Mouse (Mus musculus): ENCODE measurements around the gene Fbxo10.
"Not testable (repeated sequence)": the region's sequence is repeated elsewhere in the genome, so short reads cannot be mapped to it uniquely, and the experiment has no call there.

Gene Fbxo10

DNA sequence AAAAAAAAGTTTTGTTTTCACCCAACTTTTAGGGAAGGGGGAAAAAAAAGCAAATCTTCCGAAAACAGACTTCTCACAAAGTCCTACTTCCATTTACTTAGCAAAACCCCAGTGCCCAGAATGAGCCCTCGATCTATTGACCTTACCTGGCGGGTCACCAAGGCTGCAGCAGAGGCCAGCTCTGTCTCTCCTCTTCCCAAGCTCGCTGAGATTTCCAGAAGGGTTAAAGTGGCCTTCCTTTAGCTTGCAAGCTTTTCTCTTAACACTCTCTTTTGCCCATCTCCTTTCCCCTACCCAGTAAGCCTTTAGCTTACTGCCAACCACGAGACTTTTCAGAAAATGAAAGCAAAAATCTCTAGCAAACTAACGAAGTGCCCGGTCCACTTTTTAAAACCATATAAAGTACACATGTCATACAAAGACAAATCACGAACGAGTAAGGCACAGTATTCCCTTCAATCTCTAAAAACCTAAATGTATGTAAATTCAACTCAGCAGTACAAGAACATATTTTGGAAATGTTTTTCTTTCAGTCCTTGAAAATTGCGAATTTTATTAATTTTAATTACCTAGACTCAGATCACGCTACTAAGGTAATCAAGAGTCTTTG lies 73.5 kb downstream of the Fbxo10 start:
- Histone ChIP-seq H3K36me3 (ENCODE audit: insufficient read depth, low read length) (no peaks in the 10 kb centered on the region), H3K27me3 (ENCODE audit: insufficient read depth, low read length) (no peaks in the 10 kb centered on the region), H3K4me1 (replicated peaks; ENCODE audit: low read depth, low read length) (peaks cover 34% of the 10 kb centered on the region), H3K9me3 (ENCODE audit: low read length) (no peaks in the 10 kb centered on the region), H3K4me3 (replicated peaks; ENCODE audit: low read length) (peak overlapping the region; percentile 97)
- TF ChIP-seq NANOG (IDR thresholded peaks at IDR 0.05; ENCODE audit: borderline replicate concordance, low read length) (no peak), CTCF (conservative IDR thresholded peaks at IDR 0.05; ENCODE audit: low read length) (no peak), POU5F1 (IDR thresholded peaks at IDR 0.05; ENCODE audit: borderline replicate concordance, low read length) (no peak)

DNA sequence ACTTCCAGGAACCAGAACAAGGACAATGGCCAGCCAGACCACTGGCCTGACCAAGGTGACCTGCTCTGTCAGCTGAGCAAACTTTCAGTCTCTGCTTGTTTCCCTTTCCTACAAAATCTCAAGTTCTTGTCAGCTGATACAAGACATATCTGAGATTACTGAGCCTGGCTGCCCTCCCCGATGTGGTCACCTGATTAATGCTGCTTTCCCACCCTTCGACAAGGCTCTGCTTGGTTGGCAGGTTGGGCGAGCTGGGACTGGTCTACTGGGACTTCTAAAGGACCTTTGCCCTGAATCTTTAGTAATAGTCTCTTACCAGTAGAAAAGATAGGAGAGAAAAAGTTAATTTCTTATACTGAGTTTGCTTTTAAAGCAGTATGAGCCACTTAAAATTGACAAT lies 79.0 kb downstream of the Fbxo10 start:
- TF ChIP-seq NANOG (IDR thresholded peaks at IDR 0.05; ENCODE audit: borderline replicate concordance, low read length) = no peak
- no peak for TF ChIP-seq POU5F1 (IDR thresholded peaks at IDR 0.05; ENCODE audit: borderline replicate concordance, low read length)
- no peak for TF ChIP-seq CTCF (conservative IDR thresholded peaks at IDR 0.05; ENCODE audit: low read length)
- Histone ChIP-seq H3K36me3 (ENCODE audit: insufficient read depth, low read length) (no peaks in the 10 kb centered on the region; the same call in 1 of the 2 replicates), H3K9me3 (ENCODE audit: low read length) (no peaks in the 10 kb centered on the region), H3K27me3 (ENCODE audit: insufficient read depth, low read length) (no peaks in the 10 kb centered on the region), H3K4me3 (replicated peaks; ENCODE audit: low read length) (no peak overlapping the region), H3K4me1 (replicated peaks; ENCODE audit: low read depth, low read length) (peaks cover 12% of the 10 kb centered on the region)

DNA sequence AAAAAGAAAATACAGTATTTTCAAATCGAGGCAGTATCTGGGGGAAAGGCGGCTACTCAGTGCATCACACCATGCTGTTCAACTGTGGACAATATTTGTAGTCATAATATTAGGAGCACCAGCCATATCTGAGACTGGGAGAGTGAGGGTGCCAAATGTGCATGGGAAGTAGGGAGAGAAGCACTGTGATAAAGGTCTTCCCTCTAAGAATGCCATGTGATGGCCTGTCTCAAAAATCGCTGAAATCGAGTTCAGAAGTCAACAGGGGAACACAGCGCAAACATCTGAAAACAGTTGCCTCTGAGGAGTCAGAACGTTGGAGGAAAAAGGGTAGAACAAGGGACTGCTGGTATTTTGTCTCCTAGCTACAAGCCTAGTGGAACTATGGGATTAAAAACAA lies 84.4 kb downstream of the Fbxo10 start:
- no peak overlapping the region for H3K4me3 ChIP-seq (replicated peaks; ENCODE audit: low read length)
- no peak for TF ChIP-seq CTCF (conservative IDR thresholded peaks at IDR 0.05; ENCODE audit: low read length)
- no peak for TF ChIP-seq NANOG (IDR thresholded peaks at IDR 0.05; ENCODE audit: borderline replicate concordance, low read length)
- TF ChIP-seq POU5F1 (IDR thresholded peaks at IDR 0.05; ENCODE audit: borderline replicate concordance, low read length) = no peak
- no peaks in the 10 kb centered on the region for H3K36me3 ChIP-seq (ENCODE audit: insufficient read depth, low read length)
- peaks cover 7% of the 10 kb centered on the region for H3K4me1 ChIP-seq (replicated peaks; ENCODE audit: low read depth, low read length)
- H3K9me3 ChIP-seq (ENCODE audit: low read length) = no peaks in the 10 kb centered on the region
- no peaks in the 10 kb centered on the region for H3K27me3 ChIP-seq (ENCODE audit: insufficient read depth, low read length)

DNA sequence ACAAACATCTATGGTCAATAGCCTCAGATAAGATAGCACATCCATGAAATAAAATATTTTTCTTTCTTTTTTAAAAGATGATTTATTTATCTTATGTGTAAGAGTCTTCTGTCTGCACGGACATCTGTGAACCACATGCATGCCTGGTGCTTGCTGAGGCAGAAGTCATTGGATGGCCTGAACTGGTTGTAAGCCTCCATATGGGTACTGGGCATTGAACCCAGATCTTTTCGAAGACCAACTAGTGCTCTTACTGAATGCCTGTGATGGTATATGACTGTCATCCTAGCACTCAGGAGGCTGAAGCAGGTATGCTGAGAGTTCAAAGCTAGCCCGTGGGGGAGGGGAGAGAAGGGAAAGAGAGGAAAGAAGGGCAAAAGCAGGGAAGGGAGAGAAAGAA lies 86.3 kb downstream of the Fbxo10 start:
- Histone ChIP-seq H3K27me3 (ENCODE audit: insufficient read depth, low read length) (no peaks in the 10 kb centered on the region), H3K4me1 (replicated peaks; ENCODE audit: low read depth, low read length) (peaks cover 16% of the 10 kb centered on the region), H3K4me3 (replicated peaks; ENCODE audit: low read length) (no peak overlapping the region), H3K9me3 (ENCODE audit: low read length) (no peaks in the 10 kb centered on the region), H3K36me3 (ENCODE audit: insufficient read depth, low read length) (peaks cover 14% of the 10 kb centered on the region)
- TF ChIP-seq CTCF (conservative IDR thresholded peaks at IDR 0.05; ENCODE audit: low read length) = no peak
- no peak for TF ChIP-seq NANOG (IDR thresholded peaks at IDR 0.05; ENCODE audit: borderline replicate concordance, low read length)
- TF ChIP-seq POU5F1 (IDR thresholded peaks at IDR 0.05; ENCODE audit: borderline replicate concordance, low read length) = no peak

DNA sequence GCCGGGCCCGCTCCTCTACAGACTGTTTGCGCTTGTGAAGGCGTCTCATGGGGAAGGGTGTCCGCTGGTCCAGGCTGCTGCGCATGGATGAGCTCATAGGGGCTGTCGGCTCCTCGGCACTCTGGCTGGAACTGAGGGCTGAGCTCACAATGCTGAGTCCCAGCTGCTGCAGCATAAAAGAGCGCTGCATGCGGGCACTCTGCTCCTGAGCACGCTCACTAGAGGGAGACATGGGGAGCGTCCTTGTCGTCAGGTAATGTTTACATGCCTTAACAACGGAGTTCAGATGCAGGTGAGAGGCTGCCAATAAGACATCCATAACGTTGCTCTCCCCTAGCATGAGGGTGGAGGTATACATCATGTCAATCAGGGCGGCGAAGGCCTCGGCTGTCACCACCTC lies 89.6 kb downstream of the Fbxo10 start:
- no peaks in the 10 kb centered on the region for H3K9me3 ChIP-seq (ENCODE audit: low read length)
- H3K4me1 ChIP-seq (replicated peaks; ENCODE audit: low read depth, low read length) = peaks cover 20% of the 10 kb centered on the region
- no peak for TF ChIP-seq NANOG (IDR thresholded peaks at IDR 0.05; ENCODE audit: borderline replicate concordance, low read length)
- no peak for TF ChIP-seq CTCF (conservative IDR thresholded peaks at IDR 0.05; ENCODE audit: low read length)
- no peak for TF ChIP-seq POU5F1 (IDR thresholded peaks at IDR 0.05; ENCODE audit: borderline replicate concordance, low read length)
- peaks cover 45% of the 10 kb centered on the region for H3K36me3 ChIP-seq (ENCODE audit: insufficient read depth, low read length)
- H3K27me3 ChIP-seq (ENCODE audit: insufficient read depth, low read length) = no peaks in the 10 kb centered on the region
- peak overlapping the region; percentile 32 for H3K4me3 ChIP-seq (replicated peaks; ENCODE audit: low read length)

DNA sequence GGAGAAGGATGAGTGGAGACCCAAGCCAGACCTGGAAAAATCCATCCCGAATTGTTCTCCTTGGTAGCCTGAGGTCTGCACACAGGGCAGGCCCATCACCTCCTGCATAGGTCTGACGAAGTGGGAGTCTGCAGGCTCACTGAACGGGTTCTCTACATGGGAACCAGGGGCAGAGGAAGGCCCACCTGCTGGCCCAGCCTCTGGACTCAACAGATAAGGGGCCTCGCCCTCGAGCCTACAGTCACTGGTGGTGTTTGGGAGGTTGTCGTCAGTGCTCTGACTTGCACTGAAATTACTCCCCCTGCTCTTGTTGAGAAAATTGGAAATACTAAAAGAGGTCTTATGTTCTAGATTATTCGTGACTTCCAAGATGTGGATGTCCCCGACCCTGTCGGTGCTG lies 90.6 kb downstream of the Fbxo10 start:
- no peaks in the 10 kb centered on the region for H3K9me3 ChIP-seq (ENCODE audit: low read length)
- peaks cover 22% of the 10 kb centered on the region for H3K4me1 ChIP-seq (replicated peaks; ENCODE audit: low read depth, low read length)
- H3K36me3 ChIP-seq (ENCODE audit: insufficient read depth, low read length) = peaks cover 55% of the 10 kb centered on the region
- H3K27me3 ChIP-seq (ENCODE audit: insufficient read depth, low read length) = no peaks in the 10 kb centered on the region
- TF ChIP-seq POU5F1 (IDR thresholded peaks at IDR 0.05; ENCODE audit: borderline replicate concordance, low read length) (no peak), CTCF (conservative IDR thresholded peaks at IDR 0.05; ENCODE audit: low read length) (no peak)
- no peak overlapping the region for H3K4me3 ChIP-seq (replicated peaks; ENCODE audit: low read length)

DNA sequence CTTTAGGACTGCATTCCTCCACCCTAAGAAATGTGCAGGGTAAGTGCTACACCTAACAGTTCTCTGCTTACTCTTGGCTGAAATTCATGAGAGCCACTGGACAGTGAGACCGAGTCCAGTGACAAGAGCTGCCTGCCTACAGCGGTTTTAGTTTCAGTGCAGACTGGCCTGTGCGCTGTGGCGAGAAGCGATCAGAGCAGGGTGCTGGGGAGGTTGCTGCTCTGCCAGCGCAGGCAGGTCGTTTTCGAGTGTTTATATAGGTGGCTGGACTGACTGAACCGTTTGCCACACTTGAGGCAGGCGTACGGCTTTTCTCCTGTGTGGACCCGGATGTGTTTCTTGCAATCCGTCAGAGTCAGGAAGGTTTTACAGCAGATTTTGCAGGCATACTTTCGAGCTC lies 91.2 kb downstream of the Fbxo10 start:
- not testable (repeated sequence) for H3K27me3 ChIP-seq (ENCODE audit: insufficient read depth, low read length); H3K4me3 ChIP-seq (replicated peaks; ENCODE audit: low read length); H3K9me3 ChIP-seq (ENCODE audit: low read length)
- peaks cover 61% of the 10 kb centered on the region for H3K36me3 ChIP-seq (ENCODE audit: insufficient read depth, low read length)
- peaks cover 22% of the 10 kb centered on the region for H3K4me1 ChIP-seq (replicated peaks; ENCODE audit: low read depth, low read length)

DNA sequence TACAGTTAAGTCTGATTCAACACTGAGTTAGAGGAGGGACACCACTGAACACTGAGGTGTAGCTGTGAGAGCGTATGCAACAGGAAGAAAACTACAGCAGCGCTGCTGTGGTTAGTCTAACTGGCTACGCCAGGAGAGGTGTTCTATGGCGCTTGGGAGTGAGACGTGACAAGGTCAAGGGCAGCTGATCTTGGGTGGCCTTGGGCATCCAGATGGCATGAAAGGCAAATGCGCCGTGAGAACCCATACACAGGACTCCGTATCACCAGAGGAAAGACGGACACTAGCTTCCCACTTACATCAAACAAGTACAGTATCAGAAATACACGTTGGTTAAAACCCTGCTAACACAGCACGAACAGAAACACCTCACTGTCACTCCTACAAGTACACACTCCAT lies 92.1 kb downstream of the Fbxo10 start:
- H3K4me3 ChIP-seq (replicated peaks; ENCODE audit: low read length); H3K9me3 ChIP-seq (ENCODE audit: low read length); H3K27me3 ChIP-seq (ENCODE audit: insufficient read depth, low read length): not testable (repeated sequence)
- H3K36me3 ChIP-seq (ENCODE audit: insufficient read depth, low read length) = peaks cover 70% of the 10 kb centered on the region
- peaks cover 22% of the 10 kb centered on the region for H3K4me1 ChIP-seq (replicated peaks; ENCODE audit: low read depth, low read length)

DNA sequence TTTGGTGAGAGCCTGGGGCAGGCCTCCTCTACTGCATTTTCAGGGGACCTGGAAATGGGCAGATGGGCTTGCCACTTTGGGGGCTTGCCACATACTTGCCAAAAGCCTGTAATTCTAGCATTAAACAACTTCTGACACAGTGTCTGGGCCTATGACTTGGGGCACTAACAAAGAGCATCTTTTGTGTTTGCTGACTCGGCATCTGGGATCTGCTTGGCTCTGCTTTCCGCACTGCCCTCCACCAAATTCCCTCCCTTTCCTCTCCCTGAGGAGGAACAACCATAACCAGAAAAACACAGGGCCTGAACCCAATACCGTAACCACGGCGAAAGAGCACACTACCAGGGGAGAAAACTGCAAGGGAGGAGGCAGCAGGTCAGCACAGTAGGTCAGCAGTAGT lies 93.8 kb downstream of the Fbxo10 start:
- Histone ChIP-seq H3K4me1 (replicated peaks; ENCODE audit: low read depth, low read length) (peaks cover 20% of the 10 kb centered on the region), H3K36me3 (ENCODE audit: insufficient read depth, low read length) (peaks cover 87% of the 10 kb centered on the region), H3K4me3 (replicated peaks; ENCODE audit: low read length) (no peak overlapping the region), H3K9me3 (ENCODE audit: low read length) (no peaks in the 10 kb centered on the region), H3K27me3 (ENCODE audit: insufficient read depth, low read length) (no peaks in the 10 kb centered on the region)
- TF ChIP-seq POU5F1 (IDR thresholded peaks at IDR 0.05; ENCODE audit: borderline replicate concordance, low read length) (no peak), NANOG (IDR thresholded peaks at IDR 0.05; ENCODE audit: borderline replicate concordance, low read length) (no peak), CTCF (conservative IDR thresholded peaks at IDR 0.05; ENCODE audit: low read length) (no peak)
